Mouse (Mus musculus): Measurements from ENCODE around the gene Lce1j.

DNA sequence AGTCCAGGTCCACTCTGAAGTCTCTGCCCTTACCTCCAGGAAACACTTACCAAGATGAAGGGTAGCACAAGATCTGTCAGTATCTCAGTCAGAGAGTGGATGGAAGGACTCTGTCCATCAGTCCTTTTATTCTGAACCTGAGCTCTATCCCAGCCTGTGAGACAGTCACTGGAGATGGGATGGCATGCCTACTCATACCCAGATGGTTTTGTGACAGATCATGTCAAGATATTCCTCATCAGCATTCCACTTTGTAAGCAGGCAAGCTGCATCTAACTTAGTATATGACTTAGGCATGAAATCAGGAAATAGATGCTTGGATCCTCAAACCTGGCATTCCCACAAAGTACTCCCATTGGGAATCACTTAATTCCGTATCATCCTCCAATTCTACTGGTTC is 11.5 kb downstream of the Lce1j start, which contains the start of gene Lce1i:
- TF ChIP-seq POLR2A (IDR thresholded peaks at IDR 0.05; ENCODE audit: extremely low read depth, insufficient read depth, low read length) (no peak), CTCF (IDR thresholded peaks at IDR 0.05; ENCODE audit: low read depth, low read length) (no peak)
